Mouse (Mus musculus): ENCODE data around the gene Grasp.

Grasp gene

DNA sequence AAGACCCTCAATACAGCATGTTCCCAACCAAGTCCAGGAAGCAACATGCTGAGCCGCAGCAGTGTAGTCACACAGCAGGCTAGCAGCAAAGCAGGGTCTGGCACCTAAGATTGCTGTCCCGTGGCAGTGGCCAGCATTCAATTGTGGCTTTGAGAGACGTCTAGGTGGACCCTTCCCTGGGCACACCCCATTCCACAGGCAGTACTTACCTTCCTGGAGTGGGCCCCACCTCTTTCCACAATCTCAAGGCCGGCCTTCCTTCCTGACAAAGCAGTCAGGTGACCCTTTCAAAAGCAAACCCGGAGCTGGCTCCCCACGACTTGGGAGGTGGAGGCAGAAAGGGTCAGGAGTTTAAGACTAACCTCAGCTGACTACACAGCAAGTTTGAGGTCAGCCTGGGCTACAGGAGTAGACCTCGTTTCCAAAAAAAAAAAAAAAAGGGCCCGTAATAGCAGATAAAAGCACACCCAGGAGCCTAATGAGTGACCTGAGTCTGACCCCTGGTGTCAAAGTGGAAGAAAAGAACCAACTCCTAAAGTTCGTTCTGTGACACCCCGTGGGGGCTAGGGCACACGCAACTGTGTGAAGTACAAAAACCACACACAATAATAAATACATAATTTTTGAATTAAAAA lies 9.8 kb downstream of the Grasp start:
- Histone ChIP-seq H3K4me3 (replicated peaks; ENCODE audit: low read length) (peak overlapping the region; percentile 76), H3K27me3 (ENCODE audit: insufficient read depth, low read length) (0 out of 2 replicates have a peak, but pooled peaks cover 7% of the 10 kb centered on the region), H3K36me3 (ENCODE audit: insufficient read depth, low read length) (peaks cover 32% of the 10 kb centered on the region), H3K9me3 (ENCODE audit: low read length) (peaks cover 8% of the 10 kb centered on the region), H3K4me1 (replicated peaks; ENCODE audit: low read depth, low read length) (peaks cover 87% of the 10 kb centered on the region)
- TF ChIP-seq POU5F1 (IDR thresholded peaks at IDR 0.05; ENCODE audit: borderline replicate concordance, low read length) (no peak), NANOG (IDR thresholded peaks at IDR 0.05; ENCODE audit: borderline replicate concordance, low read length) (no peak; the same call in 1 of the 2 replicates), CTCF (conservative IDR thresholded peaks at IDR 0.05; ENCODE audit: low read length) (no peak)

DNA sequence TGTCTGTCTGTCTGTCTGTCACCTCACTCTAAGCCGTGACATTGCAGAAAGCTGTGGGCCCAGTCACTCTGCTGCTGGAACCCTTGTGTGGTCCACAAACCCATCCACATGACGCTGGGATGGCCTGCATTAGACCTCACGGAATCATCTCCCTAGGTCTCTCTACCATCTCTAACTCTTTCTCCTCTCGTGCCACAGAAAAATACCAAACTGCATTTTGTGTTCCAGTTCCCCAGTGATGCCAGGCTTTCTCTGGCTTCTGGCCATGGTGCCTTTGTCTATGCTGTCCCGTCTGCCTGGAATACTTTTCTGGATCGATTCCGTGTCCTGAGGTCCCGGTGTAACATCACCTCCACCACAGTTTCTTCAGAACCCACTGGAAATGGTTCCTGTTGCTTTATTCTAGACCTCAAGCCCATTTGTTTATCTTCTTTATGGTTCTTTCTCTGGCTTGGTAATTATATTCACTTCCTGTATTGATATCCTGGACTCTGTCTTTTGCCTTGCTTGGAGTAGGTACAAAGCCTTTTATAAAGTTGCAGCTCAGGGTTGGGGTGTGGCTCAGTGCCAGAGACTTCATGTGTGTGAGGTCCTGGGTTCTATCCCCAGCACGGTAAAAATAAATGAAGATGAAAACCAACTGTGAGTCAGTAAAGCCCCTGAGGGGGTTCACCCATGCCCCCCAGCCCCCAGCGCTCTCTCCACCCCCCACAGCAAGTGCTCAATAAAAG lies 10.8 kb downstream of the Grasp start:
- peaks cover 8% of the 10 kb centered on the region for H3K9me3 ChIP-seq (ENCODE audit: low read length)
- H3K4me3 ChIP-seq (replicated peaks; ENCODE audit: low read length), result 0 out of 2 replicates have a peak overlapping the region, but pooled peaks have one; percentile 20
- H3K27me3 ChIP-seq (ENCODE audit: insufficient read depth, low read length), result 0 out of 2 replicates have a peak, but pooled peaks cover 4% of the 10 kb centered on the region
- H3K4me1 ChIP-seq (replicated peaks; ENCODE audit: low read depth, low read length), result peaks cover 87% of the 10 kb centered on the region
- TF ChIP-seq CTCF (conservative IDR thresholded peaks at IDR 0.05; ENCODE audit: low read length), result no peak
- TF ChIP-seq POU5F1 (IDR thresholded peaks at IDR 0.05; ENCODE audit: borderline replicate concordance, low read length), result no peak
- TF ChIP-seq NANOG (IDR thresholded peaks at IDR 0.05; ENCODE audit: borderline replicate concordance, low read length), result no peak
- H3K36me3 ChIP-seq (ENCODE audit: insufficient read depth, low read length), result peaks cover 22% of the 10 kb centered on the region

DNA sequence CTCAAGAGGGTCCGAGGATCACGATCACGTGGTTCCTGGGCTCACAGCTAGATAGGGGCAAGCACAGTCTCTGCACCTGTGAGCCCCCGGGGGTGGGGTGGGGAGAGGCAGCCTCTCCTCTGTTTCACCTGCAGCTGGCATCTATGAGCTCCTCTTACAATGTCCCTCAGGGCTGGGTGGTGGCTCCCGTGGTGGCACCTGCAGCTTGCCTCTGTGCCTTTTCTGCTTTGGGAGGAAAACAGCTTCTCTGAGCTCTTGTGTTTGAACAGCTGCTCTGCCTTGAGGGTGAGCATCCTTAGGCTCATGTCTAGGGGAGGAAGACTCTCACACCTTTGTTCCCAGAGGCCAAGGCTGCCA lies 11.3 kb downstream of the Grasp start:
- peak overlapping the region; percentile 3; the same call in 1 of the 2 replicates for H3K4me3 ChIP-seq (replicated peaks; ENCODE audit: low read length)
- H3K9me3 ChIP-seq (ENCODE audit: low read length), result peaks cover 8% of the 10 kb centered on the region
- peaks cover 16% of the 10 kb centered on the region for H3K36me3 ChIP-seq (ENCODE audit: insufficient read depth, low read length)
- TF ChIP-seq POU5F1 (IDR thresholded peaks at IDR 0.05; ENCODE audit: borderline replicate concordance, low read length), result no peak
- no peak for TF ChIP-seq NANOG (IDR thresholded peaks at IDR 0.05; ENCODE audit: borderline replicate concordance, low read length)
- TF ChIP-seq CTCF (conservative IDR thresholded peaks at IDR 0.05; ENCODE audit: low read length), result no peak
- peaks cover 83% of the 10 kb centered on the region for H3K4me1 ChIP-seq (replicated peaks; ENCODE audit: low read depth, low read length)
- H3K27me3 ChIP-seq (ENCODE audit: insufficient read depth, low read length), result 0 out of 2 replicates have a peak, but pooled peaks cover 4% of the 10 kb centered on the region

DNA sequence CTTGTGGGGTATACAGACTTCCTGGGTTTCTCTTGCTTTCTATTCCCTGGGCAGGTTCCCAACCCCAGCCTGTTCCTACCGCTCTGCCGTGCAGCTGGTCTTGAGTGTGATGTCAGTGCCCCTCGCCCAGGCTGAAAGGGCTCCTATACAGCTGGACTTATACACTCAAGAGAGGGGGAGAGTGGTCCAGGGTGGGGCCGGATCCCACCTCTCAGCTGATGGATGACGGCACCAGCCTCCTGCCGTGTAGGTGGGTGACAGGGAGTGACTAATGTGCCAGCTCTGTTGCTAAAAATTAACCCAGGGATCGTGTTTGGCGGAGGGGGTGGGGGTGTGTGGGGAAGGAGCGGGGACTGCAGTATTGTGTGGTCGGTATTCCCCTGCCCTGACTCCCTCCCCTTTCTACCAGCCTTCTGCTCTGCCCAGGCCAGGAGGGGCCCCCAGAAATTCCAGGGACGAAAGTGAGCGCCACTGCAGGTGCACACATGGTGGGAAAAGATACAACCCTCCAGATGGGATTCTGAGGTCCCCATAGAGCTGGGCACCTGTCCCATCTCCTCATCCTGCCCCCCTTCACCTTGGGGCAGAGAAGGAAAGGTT lies 11.8 kb downstream of the Grasp start:
- TF ChIP-seq CTCF (conservative IDR thresholded peaks at IDR 0.05; ENCODE audit: low read length), result no peak
- TF ChIP-seq NANOG (IDR thresholded peaks at IDR 0.05; ENCODE audit: borderline replicate concordance, low read length), result no peak
- TF ChIP-seq POU5F1 (IDR thresholded peaks at IDR 0.05; ENCODE audit: borderline replicate concordance, low read length), result no peak
- Histone ChIP-seq H3K4me3 (replicated peaks; ENCODE audit: low read length) (peak overlapping the region; percentile 3; the same call in 1 of the 2 replicates), H3K27me3 (ENCODE audit: insufficient read depth, low read length) (0 out of 2 replicates have a peak, but pooled peaks cover 4% of the 10 kb centered on the region), H3K36me3 (ENCODE audit: insufficient read depth, low read length) (peaks cover 11% of the 10 kb centered on the region), H3K4me1 (replicated peaks; ENCODE audit: low read depth, low read length) (peaks cover 81% of the 10 kb centered on the region), H3K9me3 (ENCODE audit: low read length) (peaks cover 8% of the 10 kb centered on the region)

- peaks cover 8% of the 10 kb centered on the region for H3K9me3 ChIP-seq (ENCODE audit: low read length)
- H3K36me3 ChIP-seq (ENCODE audit: insufficient read depth, low read length), result peaks cover 8% of the 10 kb centered on the region; the same call in 1 of the 2 replicates
- TF ChIP-seq CTCF (conservative IDR thresholded peaks at IDR 0.05; ENCODE audit: low read length), result peak; percentile 76
- no peak for TF ChIP-seq POU5F1 (IDR thresholded peaks at IDR 0.05; ENCODE audit: borderline replicate concordance, low read length)
- TF ChIP-seq NANOG (IDR thresholded peaks at IDR 0.05; ENCODE audit: borderline replicate concordance, low read length), result no peak
- H3K27me3 ChIP-seq (ENCODE audit: insufficient read depth, low read length), result 0 out of 2 replicates have a peak, but pooled peaks cover 4% of the 10 kb centered on the region
- H3K4me1 ChIP-seq (replicated peaks; ENCODE audit: low read depth, low read length), result peaks cover 85% of the 10 kb centered on the region
- 0 out of 2 replicates have a peak overlapping the region, but pooled peaks have one; percentile 5 for H3K4me3 ChIP-seq (replicated peaks; ENCODE audit: low read length)
These were observed 12.9 kb downstream of the Grasp start for GRCm38 (mm10) chr15:101236878-101237277.

GRCm38 (mm10) chr15:101238885-101239511 lies 15.0 kb downstream of the Grasp start:
- H3K9me3 ChIP-seq (ENCODE audit: low read length), result peaks cover 8% of the 10 kb centered on the region
- H3K36me3 ChIP-seq (ENCODE audit: insufficient read depth, low read length), result no peaks in the 10 kb centered on the region
- TF ChIP-seq CTCF (conservative IDR thresholded peaks at IDR 0.05; ENCODE audit: low read length) (peak; percentile 58), NANOG (IDR thresholded peaks at IDR 0.05; ENCODE audit: borderline replicate concordance, low read length) (no peak), POU5F1 (IDR thresholded peaks at IDR 0.05; ENCODE audit: borderline replicate concordance, low read length) (no peak)
- H3K4me1 ChIP-seq (replicated peaks; ENCODE audit: low read depth, low read length), result peaks cover 73% of the 10 kb centered on the region
- peak overlapping the region; percentile 67 for H3K4me3 ChIP-seq (replicated peaks; ENCODE audit: low read length)
- 0 out of 2 replicates have a peak, but pooled peaks cover 4% of the 10 kb centered on the region for H3K27me3 ChIP-seq (ENCODE audit: insufficient read depth, low read length)

GRCm38 (mm10) chr15:101239821-101240220 lies 15.8 kb downstream of the Grasp start:
- H3K4me3 ChIP-seq (replicated peaks; ENCODE audit: low read length), result no peak overlapping the region; the same call in 1 of the 2 replicates
- peaks cover 8% of the 10 kb centered on the region for H3K9me3 ChIP-seq (ENCODE audit: low read length)
- peaks cover 64% of the 10 kb centered on the region for H3K4me1 ChIP-seq (replicated peaks; ENCODE audit: low read depth, low read length)
- TF ChIP-seq POU5F1 (IDR thresholded peaks at IDR 0.05; ENCODE audit: borderline replicate concordance, low read length) (no peak), NANOG (IDR thresholded peaks at IDR 0.05; ENCODE audit: borderline replicate concordance, low read length) (no peak), CTCF (conservative IDR thresholded peaks at IDR 0.05; ENCODE audit: low read length) (no peak)
- 0 out of 2 replicates have a peak, but pooled peaks cover 4% of the 10 kb centered on the region for H3K27me3 ChIP-seq (ENCODE audit: insufficient read depth, low read length)
- H3K36me3 ChIP-seq (ENCODE audit: insufficient read depth, low read length), result no peaks in the 10 kb centered on the region

Measured in E14TG2a.4 (cell line).